Mouse (Mus musculus) lung, adult 2 months (tissue): ENCODE results near the gene Gpd2.
A peak's percentile ranks its signal among the peaks of the same experiment; 100 is the strongest.

Experiments used
- CTCF ChIP-seq: fragments of 200-500 bp; IDR thresholded peaks from 2 replicates; pipeline ENCODE4 v1.5.1; 2011; ENCODE audit warnings: mild to moderate bottlenecking, low read length, control low read depth; ENCODE audit not compliant: insufficient read depth
- POLR2A ChIP-seq: fragments of 200-500 bp; IDR thresholded peaks from 2 replicates; pipeline ENCODE4 v1.6.1; 2011; ENCODE audit warnings: low read depth, mild to moderate bottlenecking, control low read depth, low read length, borderline replicate concordance; ENCODE audit errors: extremely low read depth

DNA sequence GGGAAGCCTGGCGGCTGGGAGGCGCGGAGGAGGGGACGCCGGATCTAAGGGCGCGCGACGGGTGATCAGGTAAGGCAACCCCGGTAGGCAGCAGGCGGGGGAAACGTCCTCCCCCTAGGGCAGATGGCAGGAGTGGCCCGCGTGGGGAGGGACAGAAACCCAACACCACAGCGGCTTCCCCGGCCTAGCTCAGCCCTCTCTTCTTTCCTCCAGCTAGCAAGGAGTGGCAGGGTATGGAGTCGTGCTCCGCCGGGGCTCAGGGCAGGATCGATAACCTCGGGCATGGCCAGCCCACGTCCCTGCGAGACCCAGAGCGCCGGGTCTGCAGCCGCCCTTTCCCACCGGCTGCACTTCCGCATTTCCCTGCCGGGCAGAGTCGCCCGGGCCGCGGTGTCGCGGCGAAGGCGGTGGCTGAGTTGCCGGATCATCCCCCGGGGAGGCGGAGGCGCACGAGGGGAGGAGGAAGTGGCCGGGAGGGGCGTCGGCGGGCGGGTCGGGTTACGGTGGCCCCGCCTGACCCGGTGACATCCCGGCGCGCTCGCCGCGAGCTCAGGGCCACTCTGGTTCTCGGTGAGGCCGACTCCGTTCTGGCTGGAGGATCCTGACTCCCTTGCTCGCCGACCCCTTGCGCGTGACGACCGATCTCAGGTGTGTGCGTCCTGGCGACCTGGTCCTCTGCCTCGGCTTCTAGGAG, 632 bp downstream of the Gpd2 start:
- TF ChIP-seq CTCF (no peak), POLR2A (peak; percentile 79)
